Mouse (Mus musculus) embryonic facial prominence, embryonic 15.5 days (tissue): Measurements from ENCODE around the gene Gsg1l. TPM values are rescaled to one million over a fixed set of nuclear protein-coding genes. Genes with fewer than 3 reads are reported as not detected.

ENCODE experiments used
- ATAC-seq: fragments of 200-750 bp; cut with Nextera tagmentation; 2 replicates; pipeline ENCODE4 v1.8.0; 2017; ENCODE audit warnings: low read depth, moderate TSS enrichment; ENCODE audit not compliant: insufficient number of reproducible peaks, low FRiP score, low TSS enrichment
- H3K27ac ChIP-seq: fragments of 300-500 bp; sonication (generic); replicated peaks from 2 replicates; pipeline ENCODE4 v1.5.1; 2015; ENCODE audit warnings: mild to moderate bottlenecking, inconsistent platforms
- H3K27me3 ChIP-seq: fragments of 300-500 bp; sonication (generic); 2 replicates; pipeline ENCODE4 v1.6.1; 2015; ENCODE audit warnings: inconsistent platforms
- H3K36me3 ChIP-seq: fragments of 300-500 bp; sonication (generic); 2 replicates; pipeline ENCODE4 v1.6.1; 2015; ENCODE audit warnings: mild to moderate bottlenecking, inconsistent platforms
- H3K4me1 ChIP-seq: fragments of 300-500 bp; sonication (generic); 2 replicates; pipeline ENCODE4 v1.6.1; 2015; ENCODE audit warnings: inconsistent platforms
- H3K4me2 ChIP-seq: fragments of 300-500 bp; sonication (generic); replicated peaks from 2 replicates; pipeline ENCODE4 v1.6.1; 2015; ENCODE audit warnings: mild to moderate bottlenecking, inconsistent platforms
- H3K4me3 ChIP-seq: fragments of 300-500 bp; sonication (generic); replicated peaks from 2 replicates; pipeline ENCODE4 v1.5.1; 2015; ENCODE audit warnings: mild to moderate bottlenecking, inconsistent platforms
- H3K9ac ChIP-seq: fragments of 300-500 bp; sonication (generic); 2 replicates; pipeline ENCODE4 v1.6.1; 2015; ENCODE audit warnings: inconsistent platforms
- H3K9me3 ChIP-seq: fragments of 300-500 bp; sonication (generic); replicated peaks from 2 replicates; pipeline ENCODE4 v1.6.1; 2016; ENCODE audit warnings: inconsistent platforms
- WGBS: fragments of 180-500 bp; shearing (Covaris S2); methylation state at CpG from one replicate; pipeline ENCODE4 v1.1.7; 2015; 5-methylcytosine and 5-hydroxymethylcytosine counted together
- polyA plus RNA-seq: library from polyadenylated mRNA; unstranded; fragments of >200 nt; fragmentation: Nextera tagmentation; extraction: Ambion mirVana; gene quantifications from 2 replicates; pipeline ENCODE4 v1.2.1, GENCODE M21; 2015

Gene Gsg1l
- polyA plus RNA-seq, 1 experiment from 2014 or later, result 2.6 TPM

GRCm38 (mm10) chr7:125864026-125864425 lies 218.2 kb downstream of the Gsg1l start:
- Histone ChIP-seq H3K4me3 (no peak overlapping the region), H3K4me2 (no peak overlapping the region), H3K9ac (no peak overlapping the region), H3K4me1 (no peaks in the 10 kb centered on the region), H3K9me3 (no peaks in the 10 kb centered on the region), H3K27ac (no peak overlapping the region), H3K36me3 (peaks cover 8% of the 10 kb centered on the region; the same call in 1 of the 2 replicates), H3K27me3 (no peaks in the 10 kb centered on the region)
- no peak for ATAC-seq
- WGBS, result 72% methylated on average over 1 of the region's 1 CpGs

DNA sequence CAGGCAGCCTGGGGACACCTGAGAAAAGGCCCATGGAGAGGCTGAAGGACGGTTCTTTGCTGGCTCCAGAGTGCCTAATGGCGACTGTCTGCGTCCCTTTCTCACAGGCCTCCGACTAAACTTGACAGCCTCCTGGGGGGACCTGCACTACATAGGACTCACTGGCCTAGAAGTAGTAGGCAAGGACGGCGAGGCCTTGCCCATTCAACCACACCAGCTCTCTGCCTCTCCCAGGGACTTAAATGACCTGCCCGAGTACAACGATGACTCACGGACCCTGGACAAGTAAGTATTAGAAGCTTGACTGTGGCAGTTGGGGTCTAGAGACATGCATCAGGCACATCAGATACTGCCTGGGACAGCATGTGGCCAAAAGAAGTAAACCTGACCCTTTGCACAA lies 221.8 kb downstream of the Gsg1l start:
- H3K36me3 ChIP-seq, result peaks cover 9% of the 10 kb centered on the region; the same call in 1 of the 2 replicates
- H3K27me3 ChIP-seq, result no peaks in the 10 kb centered on the region
- H3K27ac ChIP-seq, result no peak overlapping the region
- no peak overlapping the region for H3K4me3 ChIP-seq
- no peaks in the 10 kb centered on the region for H3K9me3 ChIP-seq
- no peaks in the 10 kb centered on the region for H3K4me1 ChIP-seq
- ATAC-seq, result no peak
- no peak overlapping the region for H3K4me2 ChIP-seq
- H3K9ac ChIP-seq, result no peak overlapping the region
- 92% methylated on average over 9 of the region's 9 CpGs for WGBS

GRCm38 (mm10) chr7:125859564-125859963 lies 222.6 kb downstream of the Gsg1l start:
- Histone ChIP-seq H3K27me3 (no peaks in the 10 kb centered on the region), H3K4me1 (no peaks in the 10 kb centered on the region), H3K4me2 (no peak overlapping the region), H3K9me3 (no peaks in the 10 kb centered on the region), H3K4me3 (no peak overlapping the region), H3K36me3 (peaks cover 4% of the 10 kb centered on the region; the same call in 1 of the 2 replicates), H3K27ac (no peak overlapping the region), H3K9ac (no peak overlapping the region)
- ATAC-seq, result no peak
- 73% methylated on average over 3 of the region's 3 CpGs for WGBS

DNA sequence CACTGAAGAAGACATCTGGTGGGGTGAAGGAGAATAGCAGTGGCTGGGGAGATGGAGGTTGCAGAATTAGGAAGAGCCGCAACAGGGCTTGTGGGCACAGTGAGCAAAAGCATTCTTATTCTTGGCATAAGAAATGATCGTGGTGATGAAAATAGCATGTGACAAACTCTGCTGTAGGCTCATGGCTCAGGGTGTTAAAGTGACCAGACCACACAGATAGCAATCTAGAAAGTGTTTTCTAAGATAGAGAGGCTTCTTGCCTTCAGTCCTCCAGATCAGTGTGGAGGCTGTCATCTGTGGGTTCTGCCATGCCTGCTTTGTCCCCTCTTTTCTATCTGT lies 234.7 kb downstream of the Gsg1l start:
- H3K9me3 ChIP-seq, result no peaks in the 10 kb centered on the region
- WGBS, result 68% methylated on average over 2 of the region's 2 CpGs

GRCm38 (mm10) chr7:125846866-125847527 lies 235.2 kb downstream of the Gsg1l start:
- ATAC-seq, result peak; percentile 61
- peaks cover 9% of the 10 kb centered on the region for H3K4me1 ChIP-seq
- H3K4me3 ChIP-seq, result no peak overlapping the region
- no peak overlapping the region for H3K4me2 ChIP-seq
- H3K27ac ChIP-seq, result no peak overlapping the region
- WGBS, result 55% methylated on average over 8 of the region's 8 CpGs
- no peaks in the 10 kb centered on the region for H3K27me3 ChIP-seq
- H3K9ac ChIP-seq, result no peak overlapping the region
- peaks cover 11% of the 10 kb centered on the region; the same call in 1 of the 2 replicates for H3K36me3 ChIP-seq
- H3K9me3 ChIP-seq, result no peaks in the 10 kb centered on the region

More for the DNA sequence above, 234.7 kb downstream of the Gsg1l start:
- no peak for ATAC-seq
- Histone ChIP-seq H3K27ac (no peak overlapping the region), H3K4me1 (peaks cover 9% of the 10 kb centered on the region), H3K4me3 (no peak overlapping the region), H3K27me3 (no peaks in the 10 kb centered on the region), H3K4me2 (no peak overlapping the region), H3K9ac (no peak overlapping the region), H3K36me3 (peaks cover 11% of the 10 kb centered on the region; the same call in 1 of the 2 replicates)

DNA sequence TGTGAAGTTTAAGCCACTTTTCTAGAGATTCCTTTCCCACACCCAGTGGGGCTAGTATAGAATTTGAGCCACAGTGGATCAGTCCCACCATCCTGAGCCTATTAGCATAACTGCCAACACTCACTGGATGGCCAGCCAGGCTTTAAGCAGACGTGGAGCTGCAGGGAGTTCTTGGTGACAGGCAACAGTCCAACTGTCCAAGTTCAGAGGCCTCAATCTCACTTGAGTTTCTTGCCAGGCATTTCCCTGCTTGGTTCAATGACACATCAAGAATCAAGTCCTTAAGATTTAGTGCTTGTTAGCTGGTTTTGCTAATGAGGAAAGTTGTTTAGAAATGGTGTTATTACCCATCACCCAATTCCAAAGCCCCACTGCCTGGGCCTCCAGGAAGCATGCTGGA lies 236.6 kb downstream of the Gsg1l start:
- H3K27me3 ChIP-seq, result no peaks in the 10 kb centered on the region
- H3K9me3 ChIP-seq, result no peaks in the 10 kb centered on the region
- 51% methylated on average over 1 of the region's 1 CpGs for WGBS
- H3K4me2 ChIP-seq, result no peak overlapping the region
- peaks cover 7% of the 10 kb centered on the region; the same call in 1 of the 2 replicates for H3K36me3 ChIP-seq
- H3K9ac ChIP-seq, result no peak overlapping the region
- H3K4me3 ChIP-seq, result no peak overlapping the region
- ATAC-seq, result no peak
- H3K27ac ChIP-seq, result no peak overlapping the region
- H3K4me1 ChIP-seq, result peaks cover 9% of the 10 kb centered on the region

DNA sequence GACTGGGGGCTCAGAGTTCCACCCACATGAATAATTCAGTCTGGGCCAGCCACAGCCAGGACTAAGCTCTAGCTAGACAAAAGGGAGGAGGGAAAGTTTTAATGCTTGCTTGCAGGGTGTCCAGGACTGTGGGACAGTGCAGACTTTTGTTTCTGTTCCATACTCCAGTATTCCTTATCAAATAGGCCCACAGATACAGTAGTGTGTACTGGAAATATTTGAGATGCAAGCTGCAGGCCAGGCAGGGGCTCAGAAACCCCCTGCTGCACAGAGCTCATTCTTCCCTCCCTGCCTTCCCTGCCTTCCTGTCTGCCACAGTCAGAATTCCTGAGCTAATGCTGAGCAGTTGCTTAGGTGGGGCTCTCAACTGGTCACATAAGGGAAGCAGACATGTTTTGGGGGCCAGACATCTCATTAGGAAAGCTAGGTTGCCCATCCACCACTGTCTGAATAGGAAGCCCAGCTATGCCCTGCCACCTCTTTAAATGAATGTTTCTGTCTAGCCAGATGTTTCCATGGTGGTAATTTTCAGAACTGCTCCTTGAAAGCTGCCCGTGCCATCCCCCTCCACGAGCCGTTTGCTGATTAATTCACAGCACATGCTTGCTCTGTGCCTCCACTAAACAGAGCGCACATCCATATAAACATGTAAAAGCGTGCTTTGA lies 244.0 kb downstream of the Gsg1l start:
- Histone ChIP-seq H3K4me3 (no peak overlapping the region), H3K4me2 (no peak overlapping the region), H3K27me3 (no peaks in the 10 kb centered on the region), H3K36me3 (peaks cover 2% of the 10 kb centered on the region; the same call in 1 of the 2 replicates), H3K4me1 (peaks cover 25% of the 10 kb centered on the region), H3K27ac (peak overlapping the region; percentile 45), H3K9ac (no peak overlapping the region), H3K9me3 (no peaks in the 10 kb centered on the region)
- 30% methylated on average over 5 of the region's 5 CpGs for WGBS
- peak; percentile 81 for ATAC-seq

- H3K4me3 ChIP-seq, result no peak overlapping the region
- peak overlapping the region; percentile 4; the same call in 1 of the 2 replicates for H3K27ac ChIP-seq
- no peak overlapping the region for H3K9ac ChIP-seq
- H3K4me2 ChIP-seq, result no peak overlapping the region
- H3K9me3 ChIP-seq, result no peaks in the 10 kb centered on the region
- 61% methylated on average over 2 of the region's 2 CpGs for WGBS
- no peaks in the 10 kb centered on the region for H3K27me3 ChIP-seq
- peaks cover 45% of the 10 kb centered on the region for H3K4me1 ChIP-seq
- H3K36me3 ChIP-seq, result no peaks in the 10 kb centered on the region
- no peak for ATAC-seq
Measured at GRCm38 (mm10) chr7:125833471-125833870, 248.7 kb downstream of the Gsg1l start.

GRCm38 (mm10) chr7:125832767-125833166 lies 249.4 kb downstream of the Gsg1l start:
- Histone ChIP-seq H3K4me2 (no peak overlapping the region), H3K27ac (peak overlapping the region; percentile 4; the same call in 1 of the 2 replicates), H3K27me3 (no peaks in the 10 kb centered on the region), H3K9ac (no peak overlapping the region), H3K36me3 (no peaks in the 10 kb centered on the region), H3K4me3 (no peak overlapping the region), H3K9me3 (no peaks in the 10 kb centered on the region), H3K4me1 (peaks cover 45% of the 10 kb centered on the region)
- ATAC-seq, result no peak
- WGBS, result 38% methylated on average over 1 of the region's 1 CpGs

DNA sequence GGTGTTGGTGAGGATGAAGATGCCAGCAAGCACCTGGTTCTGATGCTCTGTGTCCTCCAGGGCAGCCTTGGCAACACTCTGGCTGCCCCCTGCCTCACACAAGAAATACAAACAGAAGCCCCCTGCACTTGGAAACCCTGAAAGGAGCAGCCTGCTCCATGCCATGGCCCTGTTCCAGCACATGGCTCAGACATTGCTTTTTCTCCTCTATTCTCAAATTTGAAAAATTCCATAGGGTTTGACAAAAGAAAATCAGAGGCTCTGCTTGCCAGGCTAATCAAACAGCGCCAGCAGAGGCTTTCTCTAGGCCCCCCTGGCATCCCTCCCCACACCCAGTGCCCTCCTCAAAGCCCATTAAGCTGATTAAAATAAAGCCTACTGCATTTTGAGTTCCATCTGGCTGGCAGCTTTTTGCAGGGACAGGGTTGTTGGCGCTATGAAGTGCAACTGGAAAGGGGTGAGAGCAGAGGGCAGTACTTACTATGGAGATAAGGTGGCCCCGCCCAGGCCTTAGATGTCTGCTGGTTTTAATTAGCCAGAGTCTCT lies 253.0 kb downstream of the Gsg1l start:
- no peak overlapping the region for H3K9ac ChIP-seq
- H3K4me1 ChIP-seq, result peaks cover 49% of the 10 kb centered on the region
- no peak; the same call in 1 of the 2 replicates for ATAC-seq
- no peaks in the 10 kb centered on the region for H3K27me3 ChIP-seq
- H3K36me3 ChIP-seq, result no peaks in the 10 kb centered on the region
- no peak overlapping the region for H3K4me3 ChIP-seq
- no peaks in the 10 kb centered on the region for H3K9me3 ChIP-seq
- H3K27ac ChIP-seq, result peak overlapping the region; percentile 55; the same call in 1 of the 2 replicates
- H3K4me2 ChIP-seq, result no peak overlapping the region
- WGBS, result 35% methylated on average over 3 of the region's 3 CpGs

- H3K4me2 ChIP-seq, result no peak overlapping the region
- peak overlapping the region; percentile 55; the same call in 1 of the 2 replicates for H3K27ac ChIP-seq
- H3K4me1 ChIP-seq, result peaks cover 49% of the 10 kb centered on the region
- H3K36me3 ChIP-seq, result no peaks in the 10 kb centered on the region
- no peak overlapping the region for H3K4me3 ChIP-seq
- no peak overlapping the region for H3K9ac ChIP-seq
- WGBS, result 60% methylated on average over 5 of the region's 5 CpGs
- ATAC-seq, result no peak
- H3K27me3 ChIP-seq, result no peaks in the 10 kb centered on the region
- H3K9me3 ChIP-seq, result no peaks in the 10 kb centered on the region
Measured at GRCm38 (mm10) chr7:125828561-125828960, 253.7 kb downstream of the Gsg1l start.
